Mouse (Mus musculus) gastrocnemius, postnatal 10 days (tissue): ENCODE measurements at regions not wholly inside any gene's neighbourhood (a gene's known extent, or its start where the extent isn't known, plus 50 kb on each side); places are given as distances from the start of the nearest gene placed in this dataset.
A peak's percentile ranks its signal among the peaks of the same experiment; 100 is the strongest.

Source experiments
- DNase-seq: peaks from one replicate; pipeline ENCODE4 v3.0.0; 2021; ENCODE audit warnings: mixed read lengths

DNA sequence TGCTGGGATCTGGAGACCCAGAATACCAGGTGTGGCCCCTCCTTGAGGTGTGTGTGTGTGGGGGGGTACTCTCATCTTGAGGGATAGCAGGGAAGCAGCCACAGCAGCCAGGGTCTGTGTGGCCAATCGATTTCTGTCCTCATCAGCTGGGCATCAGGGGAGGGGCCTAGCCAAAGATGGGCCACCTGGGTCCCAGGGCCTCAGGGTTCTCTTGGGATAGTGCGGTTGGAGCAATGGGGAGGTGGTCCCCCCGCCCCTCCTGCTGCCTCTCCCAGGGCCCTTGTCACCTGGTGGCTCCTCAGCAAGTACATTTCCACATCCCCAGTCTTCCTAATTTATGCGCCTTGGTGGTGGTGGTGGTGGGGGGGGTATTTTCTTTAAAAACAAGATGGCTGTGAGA is 55.4 kb downstream of the Uncx start:
- no peak for DNase-seq

DNA sequence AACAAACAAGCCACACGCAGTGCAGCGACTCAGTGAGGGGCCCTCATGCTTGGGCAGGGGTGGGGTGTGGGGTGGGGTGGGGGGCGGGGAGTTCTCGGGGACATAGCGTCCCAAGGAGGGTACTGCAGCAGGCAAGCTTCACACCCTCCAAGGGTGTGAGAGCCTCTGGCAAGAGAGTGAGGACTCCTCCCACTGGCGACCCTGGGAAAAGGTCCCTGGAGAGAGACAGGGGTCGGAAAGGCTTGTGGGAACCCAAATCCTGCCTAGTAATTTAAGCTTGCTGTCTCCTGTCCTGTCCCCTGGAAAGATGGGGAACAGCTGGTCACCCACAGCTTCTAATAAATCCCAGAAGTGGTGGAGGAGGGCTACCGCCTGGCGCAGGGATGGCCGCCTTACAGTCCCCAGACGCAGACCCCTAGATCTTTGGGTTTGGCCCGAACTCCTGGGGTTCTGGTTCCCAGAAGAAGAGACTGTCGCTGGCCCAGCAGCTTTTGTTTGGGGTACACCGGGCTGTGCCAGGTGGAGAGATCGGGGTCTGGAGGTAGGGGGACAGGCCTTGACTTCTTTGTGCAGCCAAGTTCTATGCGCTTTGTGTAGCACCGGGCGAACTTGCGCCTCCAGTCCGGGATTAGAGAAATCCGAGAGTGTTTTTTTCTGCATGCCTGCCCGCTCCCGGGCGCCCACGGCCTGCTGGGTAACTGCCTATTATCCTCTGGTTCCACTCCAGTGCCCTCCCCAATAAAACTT is 56.1 kb downstream of the Uncx start:
- DNase-seq = no peak

DNA sequence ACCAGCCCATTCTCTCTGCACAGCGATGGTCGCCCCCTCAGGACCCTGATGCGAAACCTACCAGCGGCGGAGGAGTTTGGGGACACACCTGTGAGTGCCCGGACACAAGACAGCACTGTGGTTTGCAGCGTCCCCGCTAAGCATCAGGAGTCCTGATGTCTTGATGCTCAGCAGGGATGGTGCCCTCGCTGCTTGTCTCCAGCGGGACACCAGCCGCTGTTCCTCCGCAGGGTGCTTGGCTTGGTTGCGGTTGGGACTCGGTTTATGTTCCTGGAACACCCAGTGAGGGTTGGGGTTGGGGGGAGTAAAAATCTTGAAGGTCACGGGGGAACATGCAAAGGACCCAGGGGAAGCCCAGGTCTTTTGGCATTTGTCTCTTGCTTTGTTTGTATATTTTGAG is 56.9 kb downstream of the Uncx start:
- no peak for DNase-seq

DNA sequence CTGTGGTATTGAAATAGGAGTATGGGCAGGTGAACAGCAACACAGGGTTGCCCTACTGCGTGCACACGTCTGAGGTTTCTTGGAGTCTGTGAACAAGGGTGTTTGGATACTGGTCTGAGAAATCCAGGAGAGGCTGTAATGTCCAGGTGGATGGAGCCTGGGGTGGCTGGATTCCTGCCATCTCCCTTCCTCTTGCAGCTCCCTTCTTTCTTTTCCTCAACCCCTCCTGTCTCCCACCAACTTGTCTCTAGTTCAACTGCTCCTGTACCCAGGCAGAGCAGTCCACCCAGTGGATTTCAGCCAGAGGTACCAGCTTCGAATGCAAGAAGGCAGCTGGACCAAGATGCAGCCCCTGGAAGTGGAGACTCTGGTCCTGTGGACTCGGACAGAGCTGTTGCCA is 59.6 kb downstream of the Uncx start:
- no peak for DNase-seq

DNA sequence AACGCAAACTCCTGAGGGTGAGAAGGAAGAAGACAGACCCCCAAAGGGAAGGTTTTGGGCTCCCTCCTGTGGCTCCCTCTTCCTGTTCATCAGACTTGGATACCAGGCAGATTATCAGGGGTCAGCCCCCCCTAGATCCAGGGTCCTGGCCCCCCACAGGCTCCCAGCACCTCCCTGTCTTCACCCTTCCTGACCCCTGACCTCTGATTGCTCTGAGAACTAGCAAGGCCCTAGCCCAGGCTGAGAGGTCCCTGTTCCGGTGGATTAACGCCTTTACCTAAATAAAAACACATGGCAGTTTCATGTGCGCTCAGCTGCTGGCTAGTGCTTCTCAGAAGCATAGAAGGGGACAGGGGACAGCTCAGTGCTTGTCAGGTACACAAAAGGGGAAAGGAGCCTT is 60.2 kb downstream of the Uncx start:
- DNase-seq = no peak

DNA sequence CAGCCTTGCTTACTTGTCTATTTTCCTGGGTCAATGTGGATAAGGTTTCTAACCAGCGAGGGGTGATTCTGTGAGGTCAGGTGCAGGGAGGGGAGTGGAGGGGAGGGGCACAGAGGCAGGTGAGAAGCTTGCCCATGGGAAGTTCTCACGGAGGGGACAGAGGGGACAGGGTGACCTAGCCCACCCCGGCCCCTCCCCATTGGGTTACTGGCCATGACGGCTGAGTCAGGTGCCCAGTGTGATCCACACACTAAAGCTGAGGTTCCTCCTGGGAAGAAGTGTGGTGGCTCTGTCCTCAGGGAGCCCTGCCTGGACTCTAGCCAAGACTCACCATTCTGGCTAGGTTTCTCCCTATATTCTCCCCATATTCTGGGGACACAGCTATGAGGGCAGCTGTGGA is 61.0 kb downstream of the Uncx start:
- DNase-seq = no peak

DNA sequence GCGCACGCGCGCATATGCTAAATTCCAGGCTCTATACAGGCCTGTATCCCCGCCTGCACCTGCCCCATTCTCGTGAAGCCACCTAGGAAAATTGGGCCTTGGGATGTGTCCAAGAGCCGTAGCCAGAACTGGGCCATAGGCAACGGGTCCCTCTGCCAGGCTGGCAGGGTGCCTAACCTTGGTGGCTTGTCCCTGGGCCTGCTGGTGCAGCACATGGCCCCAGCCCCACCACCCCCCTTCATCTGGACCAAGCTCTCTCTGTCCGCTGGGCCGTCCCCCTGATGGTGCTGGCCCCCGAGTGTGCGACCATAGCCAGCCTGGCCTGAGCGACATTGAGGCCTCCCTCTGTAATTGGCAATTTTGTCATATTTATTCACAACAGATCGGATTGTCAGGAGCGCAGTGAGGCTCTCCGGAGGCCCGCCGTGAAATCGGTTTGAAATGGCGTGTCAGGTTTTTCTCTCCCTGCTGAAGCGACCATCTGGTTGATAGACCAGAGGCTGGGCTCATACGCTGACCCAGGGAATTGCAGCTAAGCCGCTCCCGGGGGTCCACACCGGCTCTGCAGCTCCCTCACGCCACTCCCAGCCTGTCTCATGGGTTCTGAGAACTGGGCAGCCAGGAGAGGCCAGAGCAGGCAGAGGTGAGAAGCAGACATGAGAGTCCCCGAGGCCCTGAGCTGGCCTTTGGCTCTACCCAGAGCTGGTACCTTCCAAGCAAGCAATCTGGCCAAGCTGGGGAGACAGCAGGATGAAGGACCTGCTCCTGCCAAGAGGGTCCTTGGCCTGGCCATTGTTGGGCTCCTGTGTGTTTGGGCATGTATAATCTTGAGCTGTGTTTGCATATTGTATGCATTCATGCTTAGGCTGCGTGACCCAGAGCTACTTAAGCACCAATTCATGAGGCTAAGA is 67.6 kb downstream of the Uncx start:
- peak; percentile 34 for DNase-seq

DNA sequence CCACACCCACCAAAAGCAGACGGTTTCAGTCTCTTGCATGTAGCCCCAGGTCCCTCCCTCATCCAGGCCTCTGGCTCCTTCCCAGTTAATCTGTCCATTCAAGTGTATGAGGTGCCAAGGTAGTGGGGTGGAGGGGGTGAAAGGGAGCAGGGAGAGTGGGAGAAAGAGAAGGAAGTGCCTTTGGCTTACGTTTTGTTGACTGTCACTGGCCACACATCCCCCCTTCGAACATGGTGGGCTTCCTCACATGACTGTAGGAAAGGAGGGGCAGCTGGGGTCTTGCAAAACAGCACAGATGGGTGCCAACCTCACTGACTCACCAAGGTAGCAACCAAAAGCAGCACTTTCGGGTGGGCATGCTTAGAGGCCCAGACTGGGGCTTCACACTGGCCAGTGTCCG is 68.9 kb downstream of the Uncx start:
- no peak for DNase-seq

DNA sequence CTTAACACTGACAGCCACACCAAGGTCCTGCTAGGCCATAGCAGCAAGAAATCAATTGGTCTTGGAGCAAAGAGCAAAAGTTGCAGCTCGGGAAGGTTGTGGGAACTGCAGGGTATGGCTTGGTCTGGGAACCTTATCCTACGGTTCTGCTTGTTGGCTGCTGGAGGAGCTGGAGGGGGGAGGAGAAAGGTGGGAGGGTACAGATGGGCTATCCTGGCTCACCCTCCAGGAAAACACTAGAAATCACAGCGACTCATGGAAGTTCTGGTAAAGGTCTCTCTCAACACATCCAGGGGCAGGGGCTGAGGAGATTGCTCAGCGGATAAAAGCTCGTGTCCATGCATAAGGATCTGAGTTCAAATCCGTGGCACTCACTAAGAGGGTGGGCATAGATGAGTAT is 69.4 kb downstream of the Uncx start:
- no peak for DNase-seq

DNA sequence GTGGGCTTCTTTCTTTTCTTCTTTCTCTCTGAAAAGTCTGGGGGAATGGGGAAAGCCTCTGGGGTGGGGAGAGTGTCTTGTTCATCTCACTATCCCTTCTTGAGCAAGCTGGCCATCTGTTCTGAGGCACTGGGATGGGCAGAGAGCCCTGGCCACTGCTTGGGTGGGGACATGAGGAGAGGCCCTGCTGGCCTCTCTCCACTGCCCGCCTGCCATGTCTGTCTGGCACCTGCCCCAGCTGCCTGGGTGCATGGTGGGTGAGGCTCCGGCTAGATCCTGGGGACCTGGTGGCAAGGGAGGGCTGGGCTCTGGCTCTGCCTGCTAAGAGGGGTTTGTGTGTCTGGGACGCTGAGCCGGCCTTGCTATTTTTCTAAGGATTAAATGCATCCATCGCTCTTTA is 70.3 kb downstream of the Uncx start:
- peak; percentile 17 for DNase-seq

DNA sequence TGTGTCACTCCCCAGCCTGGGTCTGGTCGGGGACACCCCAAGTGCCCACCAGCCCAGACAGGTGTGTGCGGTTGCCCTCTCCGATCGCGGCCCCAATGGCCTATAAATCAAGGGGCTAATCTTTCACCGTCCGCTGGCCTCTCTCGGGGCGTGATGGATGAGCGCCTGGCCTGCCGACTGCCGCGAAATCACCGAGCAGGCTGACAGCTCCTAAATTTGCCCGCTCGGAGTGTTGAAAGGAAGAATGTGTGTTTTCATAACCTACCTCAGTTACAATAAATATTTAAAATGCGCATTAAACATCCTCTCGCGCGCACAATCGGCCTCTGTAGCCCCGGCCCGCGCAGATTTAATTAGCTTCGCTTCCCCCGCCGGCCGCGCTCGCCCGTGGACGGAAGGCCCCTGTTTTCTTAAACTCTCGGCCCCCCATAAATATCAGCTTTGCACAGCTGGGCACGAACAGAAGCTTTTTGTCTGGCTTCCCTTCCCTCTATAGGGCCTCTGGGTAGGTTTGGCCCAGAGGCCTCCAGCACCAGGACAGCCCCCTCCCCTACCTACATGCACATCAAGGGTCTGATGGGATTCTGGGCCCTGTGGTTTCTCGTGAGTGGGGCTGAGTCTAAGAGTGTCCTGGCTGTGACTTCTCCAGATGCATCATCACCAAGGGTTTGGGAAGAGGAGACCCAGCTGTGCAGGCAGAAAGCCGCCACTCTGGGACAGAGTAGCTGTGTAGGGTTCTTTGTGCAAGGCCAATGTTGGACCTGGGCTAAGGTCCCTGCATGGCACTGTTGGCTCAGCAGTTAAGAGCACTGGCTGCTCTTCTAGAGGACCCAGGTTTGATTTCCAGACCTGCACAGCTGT is 76.2 kb downstream of the Uncx start:
- no peak for DNase-seq

DNA sequence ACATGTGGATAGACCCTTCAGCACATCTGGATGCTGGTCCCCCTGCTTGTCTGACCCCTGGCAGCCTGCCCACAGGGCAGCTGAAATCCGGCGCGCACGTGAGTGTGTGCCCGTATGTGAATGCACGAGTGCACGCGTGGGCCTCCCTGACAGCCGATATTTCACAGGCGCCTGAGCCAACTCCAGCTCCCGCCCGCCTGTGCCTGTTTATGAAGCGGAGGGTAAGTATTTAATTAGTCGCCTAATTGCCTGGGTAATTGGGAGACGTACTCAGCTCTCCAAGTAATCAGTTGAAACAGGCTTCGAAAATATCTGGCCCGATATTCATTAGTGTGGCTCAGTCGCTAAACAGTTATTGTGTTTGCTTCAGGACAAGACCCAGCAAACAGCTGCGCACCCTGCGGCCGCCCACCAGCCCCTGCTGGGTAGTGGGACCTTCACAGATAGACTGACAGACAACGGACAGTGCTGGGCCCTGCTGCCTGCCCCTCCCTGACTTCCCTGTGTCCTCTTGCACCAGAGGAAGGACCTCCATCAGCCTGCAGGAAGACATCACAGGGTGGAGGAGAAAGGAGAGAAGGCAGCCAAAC is 82.7 kb downstream of the Uncx start:
- DNase-seq = no peak

DNA sequence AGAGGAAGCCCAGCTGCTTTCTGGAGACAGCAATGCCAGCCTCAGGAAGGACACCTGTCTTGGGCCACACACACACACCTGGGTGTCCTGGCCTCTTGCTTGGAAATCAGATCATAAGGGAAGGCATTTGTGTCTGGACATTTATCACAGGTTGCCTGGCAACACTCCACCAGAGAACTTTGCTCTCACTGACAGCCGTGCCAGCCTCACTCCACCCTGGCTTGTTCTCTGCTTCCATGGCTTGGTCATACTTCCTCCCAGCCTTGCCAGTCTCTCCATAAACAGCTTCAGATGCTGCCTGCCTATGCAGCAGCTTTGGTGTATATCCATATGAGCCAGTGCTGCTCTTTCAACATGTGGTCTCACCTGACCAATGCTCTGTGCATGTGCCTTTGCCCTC is 84.3 kb downstream of the Uncx start:
- DNase-seq = no peak

DNA sequence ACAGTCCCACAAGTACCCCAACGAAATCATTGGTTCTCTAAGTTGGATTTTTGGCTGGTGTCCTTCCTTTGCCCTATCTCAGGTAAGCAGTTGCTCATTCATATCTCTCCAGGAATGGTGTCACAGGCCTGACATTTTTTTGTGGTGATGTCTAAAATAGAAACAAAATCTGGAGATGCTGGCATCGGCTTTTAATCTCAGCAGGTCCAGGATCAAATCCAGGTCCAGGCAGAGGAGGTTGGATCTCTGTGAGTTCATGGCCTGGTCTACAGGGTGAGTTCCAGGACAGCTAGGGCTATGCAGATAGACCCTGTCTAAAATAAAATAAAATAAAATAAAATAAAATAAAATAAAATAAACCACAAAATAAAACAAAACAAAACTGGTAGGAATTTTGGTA is 93.7 kb downstream of the Uncx start:
- DNase-seq = no peak

DNA sequence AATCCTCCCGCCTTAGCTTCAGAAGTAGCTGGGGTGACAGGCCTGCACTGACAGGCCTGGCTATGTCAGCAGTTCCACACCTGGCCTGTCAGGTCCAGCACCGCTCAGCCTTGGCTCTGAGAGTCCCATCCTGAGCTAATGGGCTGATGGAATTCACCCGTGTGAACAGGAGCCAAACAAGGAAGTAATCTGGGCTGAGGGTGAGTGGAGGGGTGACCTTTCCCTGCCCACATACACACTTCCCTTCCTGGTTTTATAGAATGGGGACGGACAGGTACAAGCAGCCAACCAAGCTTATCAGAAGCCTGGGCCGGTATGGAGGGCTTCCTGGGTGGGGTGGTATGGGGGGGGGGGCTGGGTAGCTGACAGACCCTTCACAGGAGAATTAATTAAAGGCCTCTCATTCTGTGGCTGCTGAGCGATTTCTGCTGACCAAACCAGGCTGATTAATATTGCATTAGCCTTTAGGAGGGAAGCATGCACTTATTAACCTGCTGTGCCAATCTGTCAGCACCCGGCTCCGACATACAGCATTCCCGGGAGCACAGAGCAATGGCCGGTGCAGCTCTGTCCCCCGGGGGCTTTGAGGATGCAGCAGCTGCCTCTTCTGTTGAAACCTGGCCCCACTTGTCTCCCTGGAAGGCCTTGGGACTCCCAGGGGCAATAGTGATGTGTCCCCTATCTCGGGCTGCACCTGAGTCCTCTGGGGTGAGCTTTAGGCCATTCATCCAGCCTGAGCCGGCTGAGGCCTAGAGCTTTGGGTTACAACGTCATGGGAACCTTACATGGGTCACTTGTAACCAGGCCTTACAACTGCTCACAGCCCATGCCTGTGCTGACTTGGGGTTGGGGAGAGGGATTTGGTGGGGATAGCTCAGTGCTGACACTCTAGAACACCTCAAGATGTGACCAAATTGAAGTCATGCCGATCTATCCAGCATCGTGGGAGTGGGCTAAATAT is 95.2 kb downstream of the Micall2 start:
- DNase-seq = no peak

DNA sequence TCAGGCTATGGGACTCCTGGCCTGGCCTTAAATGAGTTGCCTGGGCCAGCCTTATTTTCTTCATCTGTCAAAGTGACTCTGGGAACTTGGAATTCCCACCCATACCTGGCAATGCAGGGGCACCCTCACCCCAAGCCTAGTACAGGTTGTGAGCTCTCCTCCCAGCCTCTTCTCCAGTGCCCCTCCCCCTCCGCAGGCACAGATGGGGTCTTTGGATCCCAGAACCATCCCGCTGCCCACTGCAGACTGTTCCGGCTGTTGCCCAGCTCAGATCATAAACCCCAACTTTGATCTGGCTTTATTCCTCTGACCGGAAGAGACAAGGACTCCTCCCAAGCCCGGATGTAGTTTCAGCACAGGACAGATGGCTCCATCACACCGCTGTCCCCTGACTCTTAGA is 91.3 kb downstream of the Micall2 start:
- DNase-seq = no peak

DNA sequence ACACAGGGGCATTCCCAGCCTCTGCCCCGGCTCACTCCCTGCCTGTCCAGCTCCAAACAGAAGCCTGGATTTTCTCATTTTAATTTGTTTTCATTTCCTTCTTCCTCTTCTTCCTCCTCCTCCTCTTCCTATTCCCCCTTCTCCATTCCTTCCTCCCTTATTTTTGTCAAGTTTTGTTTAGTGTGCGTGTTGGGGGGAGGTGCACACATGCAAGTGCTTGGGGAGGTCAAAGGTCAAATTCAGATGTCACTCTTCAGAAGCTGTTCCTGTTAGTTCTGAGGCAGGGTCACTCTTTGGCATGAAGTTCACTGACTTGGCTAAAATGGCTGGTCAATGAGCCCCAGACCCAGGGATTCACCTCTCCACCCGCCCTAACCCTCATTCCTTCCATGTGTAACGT is 85.1 kb downstream of the Micall2 start:
- no peak for DNase-seq
